Mouse (Mus musculus) lung, adult 2 months (tissue): ENCODE data around the gene Prss38.

Experiments used
- CTCF ChIP-seq: fragments of 200-500 bp; IDR thresholded peaks from 2 replicates; pipeline ENCODE4 v1.5.1; 2011; ENCODE audit warnings: mild to moderate bottlenecking, low read length, control low read depth; ENCODE audit not compliant: insufficient read depth
- POLR2A ChIP-seq: fragments of 200-500 bp; IDR thresholded peaks from 2 replicates; pipeline ENCODE4 v1.6.1; 2011; ENCODE audit warnings: low read depth, mild to moderate bottlenecking, control low read depth, low read length, borderline replicate concordance; ENCODE audit errors: extremely low read depth

DNA sequence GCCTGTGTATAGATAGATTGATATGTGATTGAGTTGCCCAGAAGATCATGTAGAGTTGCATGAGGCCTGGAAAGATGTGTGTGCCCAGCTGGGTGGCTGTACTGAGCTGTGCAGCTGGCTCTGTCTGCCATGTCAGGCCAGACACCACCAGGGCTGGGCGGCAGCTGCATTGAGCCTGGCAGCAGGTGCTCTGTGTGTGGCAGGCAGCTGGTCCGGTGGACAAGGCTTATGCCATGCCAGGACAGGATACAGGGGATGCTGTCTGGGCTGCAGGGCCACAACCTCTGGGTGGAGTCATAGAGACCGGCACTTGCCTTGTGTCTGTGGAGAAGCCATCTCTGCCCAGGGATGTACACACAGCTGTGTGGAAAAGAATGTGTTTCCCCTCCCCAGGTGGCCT, 52.5 kb downstream of the Prss38 start:
- TF ChIP-seq CTCF (no peak), POLR2A (no peak)
